Mouse (Mus musculus) heart, postnatal 10 days (tissue): ENCODE results near the gene Glra4. TPM values are rescaled to one million over a fixed set of nuclear protein-coding genes. Genes with fewer than 3 reads are reported as not detected.
"Not testable (repeated sequence)": the region's sequence is repeated elsewhere in the genome, so short reads cannot be mapped to it uniquely, and the experiment has no call there.

Experiments
- DNase-seq, 2 experiments: peaks; one replicate each; pipeline ENCODE4 v3.0.0; 2021
- intact Hi-C: fragments of 180-260 bp; cut with DNase I; formaldehyde crosslinking; loops from one replicate; pipeline ENCODE4 v1.15.1; 2025
- total RNA-seq, 2 experiments: library from RNA; stranded (reverse); gene quantifications; 2 replicates each; pipeline ENCODE4 v1.2.3; 2021

The Glra4 gene
- total RNA-seq, 2 experiments from 2014 or later, result not detected

GRCm38 (mm10) chrX:136740087-136740790 lies 39.7 kb downstream of the Glra4 start:
- DNase-seq, result no peak
- intact Hi-C loops, result loop anchor here (5.0 kb wide), 1 partner anchor 277 kb away; no protein-coding TSS in a partner anchor

- intact Hi-C loops, result no loop called here
- DNase-seq, result no peak
Observed at GRCm38 (mm10) chrX:136732016-136732415, 47.9 kb downstream of the Glra4 start.

GRCm38 (mm10) chrX:136714742-136715474 lies 65.0 kb downstream of the Glra4 start:
- intact Hi-C loops, result not testable (repeated sequence)

DNA sequence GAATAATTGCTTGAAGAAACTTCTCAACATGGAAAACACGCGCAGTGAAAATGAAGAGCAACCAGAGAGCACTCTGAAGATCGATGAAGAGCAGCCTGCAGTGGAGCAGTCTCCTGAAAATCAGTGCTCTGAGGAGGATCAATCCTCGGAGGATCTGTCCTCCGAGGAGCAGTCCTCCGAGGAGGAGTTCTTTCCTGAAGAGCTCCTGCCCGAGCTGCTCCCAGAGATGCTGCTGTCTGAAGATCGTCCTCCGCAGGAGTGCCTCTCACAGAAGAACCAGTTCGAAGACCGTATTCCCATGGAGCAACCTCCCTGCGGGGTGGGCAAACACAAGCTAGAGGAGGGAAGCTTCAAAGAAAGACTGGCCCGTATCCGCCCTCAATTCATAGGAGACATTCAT lies 71.2 kb downstream of the Glra4 start:
- intact Hi-C loops, result no loop called here
- no peak for DNase-seq

More at GRCm38 (mm10) chrX:136714742-136715474, 65.0 kb downstream of the Glra4 start:
- not testable (repeated sequence) for DNase-seq

- intact Hi-C loops, result no loop called here
- DNase-seq, result peak; percentile 54 to 59
Observed at GRCm38 (mm10) chrX:136708168-136708681, 71.7 kb downstream of the Glra4 start.

Other genes with a start within 250 kb of the Glra4 start
- not detected for gene Kir3dl2, start 236.1 kb downstream of the Glra4 start, total RNA-seq
- under 1 TPM; 0.79 to 0.84 TPM for gene Tceal3, start 189.3 kb downstream of the Glra4 start, total RNA-seq
- 1 to 10 TPM; 5.1 to 6.2 TPM for gene Tceal1, start 72.2 kb downstream of the Glra4 start, total RNA-seq
- gene Morf4l2, start 36.5 kb downstream of the Glra4 start, total RNA-seq, result 100 to 1,000 TPM; 167 to 171 TPM
- gene Plp1, start 42.5 kb upstream of the Glra4 start, total RNA-seq, result 1 to 10 TPM; 4.0 to 4.8 TPM
- gene Rab9b, start 88.6 kb upstream of the Glra4 start, total RNA-seq, result under 1 TPM; 0.17 to 0.22 TPM
- gene H2bfm, start 147.2 kb upstream of the Glra4 start, total RNA-seq, result not detected
- 1 to 10 TPM; 1.9 to 5.9 TPM for gene Tmsb15b2, start 195.4 kb upstream of the Glra4 start, total RNA-seq
- 1 to 10 TPM in 1 of 2 experiments, under 1 TPM in 1; 0.67 to 1.0 TPM for gene Tmsb15l, start 196.7 kb upstream of the Glra4 start, total RNA-seq
- gene Tmsb15b1, start 196.7 kb upstream of the Glra4 start, total RNA-seq, result 1 to 10 TPM in 1 of 2 experiments, under 1 TPM in 1; 0.91 to 1.2 TPM
- not detected for gene Zcchc18, start 213.0 kb upstream of the Glra4 start, total RNA-seq